Mouse (Mus musculus) megakaryocyte-erythroid progenitor cell, adult 5-6 weeks (primary cell): Measurements from ENCODE around the gene Olfr1436. TPM values are rescaled to one million over a fixed set of nuclear protein-coding genes. Genes with fewer than 3 reads are reported as not detected.
"Not testable (repeated sequence)": the region's sequence is repeated elsewhere in the genome, so short reads cannot be mapped to it uniquely, and the experiment has no call there.

Source experiments
- ATAC-seq: replicated peaks from 2 replicates; pipeline ENCODE4 v1.8.0; 2016; ENCODE audit warnings: mild to moderate bottlenecking, inconsistent platforms; ENCODE audit not compliant: severe bottlenecking, poor library complexity, low FRiP score, low TSS enrichment
- total RNA-seq, 2 experiments: library from RNA; stranded (forward) in 1 of 2; stranded (reverse) in 1 of 2; fragments of 200-1000, 215-1000 nt in 1 of 2; fragments of >200 nt in 1 of 2; fragmentation: Nextera tagmentation in 1 of 2; gene quantifications; 2 replicates each; pipeline ENCODE4 v1.2.3; 2014 to 2017

Olfr1436 gene
- not detected in 2 replicates for total RNA-seq (2014; fragmentation: Nextera tagmentation)
- not detected in 2 replicates for total RNA-seq (2017)

GRCm38 (mm10) chr19:12299030-12299429, at the start of gene Olfr1436:
Gene Olfr1436 (minus strand): TSS chr19:12299130.
- ATAC-seq, result not testable (repeated sequence)

GRCm38 (mm10) chr19:12335810-12336209, 36.9 kb upstream of the Olfr1436 start, which contains the start of gene Olfr1438-ps1:
Gene Olfr1438-ps1 (minus strand): TSS chr19:12335910.
- no peak for ATAC-seq

- ATAC-seq, result no peak
Observed at GRCm38 (mm10) chr19:12325001-12325400, 26.1 kb upstream of the Olfr1436 start, which contains the start of gene Olfr1437. Gene Olfr1437 (minus strand): TSS chr19:12325101.

GRCm38 (mm10) chr19:12292979-12293378, 6.0 kb downstream of the Olfr1436 start:
- ATAC-seq, result no peak

GRCm38 (mm10) chr19:12279554-12279953, 19.4 kb downstream of the Olfr1436 start, which contains the start of gene Olfr1434:
Gene Olfr1434 (plus strand): TSS chr19:12279854.
- ATAC-seq, result no peak

GRCm38 (mm10) chr19:12260732-12261131, 38.2 kb downstream of the Olfr1436 start, which contains the start of gene Olfr235:
Gene Olfr235 (plus strand): TSS chr19:12261032.
- ATAC-seq, result no peak

Other genes with a start within 250 kb of the Olfr1436 start
- gene Olfr1424, start 236.4 kb downstream of the Olfr1436 start, total RNA-seq (2014; fragmentation: Nextera tagmentation), result not detected in 2 replicates
- gene Olfr1424, start 236.4 kb downstream of the Olfr1436 start, total RNA-seq (2017), result not detected in 2 replicates
- not detected in 2 replicates for gene Olfr1425, start 221.4 kb downstream of the Olfr1436 start, total RNA-seq (2014; fragmentation: Nextera tagmentation)
- gene Olfr1425, start 221.4 kb downstream of the Olfr1436 start, total RNA-seq (2017), result not detected in 2 replicates
- gene Olfr1426, start 207.1 kb downstream of the Olfr1436 start, total RNA-seq (2014; fragmentation: Nextera tagmentation), result not detected in 2 replicates
- not detected in 2 replicates for gene Olfr1426, start 207.1 kb downstream of the Olfr1436 start, total RNA-seq (2017)
- not detected in 2 replicates for gene Olfr1427, start 195.8 kb downstream of the Olfr1436 start, total RNA-seq (2014; fragmentation: Nextera tagmentation)
- gene Olfr1427, start 195.8 kb downstream of the Olfr1436 start, total RNA-seq (2017), result not detected in 2 replicates
- not detected in 2 replicates for gene Olfr1428, start 183.2 kb downstream of the Olfr1436 start, total RNA-seq (2014; fragmentation: Nextera tagmentation)
- gene Olfr1428, start 183.2 kb downstream of the Olfr1436 start, total RNA-seq (2017), result not detected in 2 replicates
- not detected in 2 replicates for gene Olfr76, start 175.9 kb downstream of the Olfr1436 start, total RNA-seq (2014; fragmentation: Nextera tagmentation)
- not detected in 2 replicates for gene Olfr76, start 175.9 kb downstream of the Olfr1436 start, total RNA-seq (2017)
- not detected in 2 replicates for gene Olfr1555-ps1, start 129.0 kb downstream of the Olfr1436 start, total RNA-seq (2014; fragmentation: Nextera tagmentation)
- gene Olfr1555-ps1, start 129.0 kb downstream of the Olfr1436 start, total RNA-seq (2017), result not detected in 2 replicates
- gene Olfr1431, start 98.5 kb downstream of the Olfr1436 start, total RNA-seq (2014; fragmentation: Nextera tagmentation), result not detected in 2 replicates
- gene Olfr1431, start 98.5 kb downstream of the Olfr1436 start, total RNA-seq (2017), result not detected in 2 replicates
- gene Olfr1432, start 66.5 kb downstream of the Olfr1436 start, total RNA-seq (2014; fragmentation: Nextera tagmentation), result not detected in 2 replicates
- not detected in 2 replicates for gene Olfr1432, start 66.5 kb downstream of the Olfr1436 start, total RNA-seq (2017)
- not detected in 2 replicates for gene Olfr262, start 57.5 kb downstream of the Olfr1436 start, total RNA-seq (2014; fragmentation: Nextera tagmentation)
- not detected in 2 replicates for gene Olfr262, start 57.5 kb downstream of the Olfr1436 start, total RNA-seq (2017)
- not detected in 2 replicates for gene Olfr235, start 38.1 kb downstream of the Olfr1436 start, total RNA-seq (2014; fragmentation: Nextera tagmentation)
- not detected in 2 replicates for gene Olfr235, start 38.1 kb downstream of the Olfr1436 start, total RNA-seq (2017)
- gene Olfr1434, start 19.3 kb downstream of the Olfr1436 start, total RNA-seq (2014; fragmentation: Nextera tagmentation), result not detected in 2 replicates
- gene Olfr1434, start 19.3 kb downstream of the Olfr1436 start, total RNA-seq (2017), result not detected in 2 replicates
- gene Olfr1437, start 26.0 kb upstream of the Olfr1436 start, total RNA-seq (2014; fragmentation: Nextera tagmentation), result not detected in 2 replicates
- not detected in 2 replicates for gene Olfr1437, start 26.0 kb upstream of the Olfr1436 start, total RNA-seq (2017)
- gene Olfr1438-ps1, start 36.8 kb upstream of the Olfr1436 start, total RNA-seq (2014; fragmentation: Nextera tagmentation), result not detected in 2 replicates
- gene Olfr1438-ps1, start 36.8 kb upstream of the Olfr1436 start, total RNA-seq (2017), result not detected in 2 replicates
- not detected in 2 replicates for gene Olfr1440, start 88.1 kb upstream of the Olfr1436 start, total RNA-seq (2014; fragmentation: Nextera tagmentation)
- gene Olfr1440, start 88.1 kb upstream of the Olfr1436 start, total RNA-seq (2017), result not detected in 2 replicates
- gene Olfr1441, start 118.3 kb upstream of the Olfr1436 start, total RNA-seq (2014; fragmentation: Nextera tagmentation), result not detected in 2 replicates
- gene Olfr1441, start 118.3 kb upstream of the Olfr1436 start, total RNA-seq (2017), result not detected in 2 replicates
- not detected in 2 replicates for gene Pfpl, start 128.8 kb upstream of the Olfr1436 start, total RNA-seq (2014; fragmentation: Nextera tagmentation)
- not detected in 2 replicates for gene Pfpl, start 128.8 kb upstream of the Olfr1436 start, total RNA-seq (2017)
- gene Mpeg1, start 161.6 kb upstream of the Olfr1436 start, total RNA-seq (2014; fragmentation: Nextera tagmentation), result 1.4 and 2.4 TPM in 2 replicates
- gene Mpeg1, start 161.6 kb upstream of the Olfr1436 start, total RNA-seq (2017), result 2.6 and 5.4 TPM in 2 replicates
- 0.77 TPM in 1 of 2 replicates, not detected in the other for gene Dtx4, start 202.3 kb upstream of the Olfr1436 start, total RNA-seq (2014; fragmentation: Nextera tagmentation)
- 0.46 TPM in 1 of 2 replicates, not detected in the other for gene Dtx4, start 202.3 kb upstream of the Olfr1436 start, total RNA-seq (2017)
- gene Fam111a, start 246.6 kb upstream of the Olfr1436 start, total RNA-seq (2014; fragmentation: Nextera tagmentation), result 52.2 and 72.8 TPM in 2 replicates
- 118 and 128 TPM in 2 replicates for gene Fam111a, start 246.6 kb upstream of the Olfr1436 start, total RNA-seq (2017)